Mouse (Mus musculus) cerebellum, adult 2 months (tissue): ENCODE measurements around the gene BC051142. TPM values are rescaled to one million over a fixed set of nuclear protein-coding genes. Genes with fewer than 3 reads are reported as not detected.
A peak's percentile ranks its signal among the peaks of the same experiment; 100 is the strongest.

Source experiments
- DNase-seq, 2 experiments: peaks; one replicate each; pipeline ENCODE4 v3.0.0; 2021
- H3K27ac ChIP-seq: fragments of 200-500 bp; 2 replicates; pipeline ENCODE4 v1.5.1; 2012; ENCODE audit warnings: low read length, control low read depth, inconsistent platforms; ENCODE audit not compliant: insufficient read depth
- H3K27me3 ChIP-seq: fragments of 200-500 bp; 2 replicates; pipeline ENCODE4 v1.6.1; 2012; ENCODE audit warnings: inconsistent platforms, mild to moderate bottlenecking, low read length, moderate library complexity; ENCODE audit not compliant: control insufficient read depth, insufficient read depth
- H3K4me1 ChIP-seq: fragments of 200-500 bp; 2 replicates; pipeline ENCODE4 v1.6.1; 2011; ENCODE audit warnings: low read length; ENCODE audit not compliant: control insufficient read depth, insufficient read depth
- H3K4me3 ChIP-seq: fragments of 200-500 bp; replicated peaks from 2 replicates; pipeline ENCODE3; 2011; ENCODE audit warnings: mild to moderate bottlenecking, low read depth, low read length, control low read depth; ENCODE audit not compliant: insufficient read depth
- CTCF ChIP-seq: fragments of 200-500 bp; IDR thresholded peaks from 2 replicates; pipeline ENCODE4 v1.5.1; 2011; ENCODE audit warnings: low read depth, mild to moderate bottlenecking, control low read depth, low read length, moderate library complexity, borderline replicate concordance; ENCODE audit not compliant: insufficient read depth
- POLR2A ChIP-seq: fragments of 200-500 bp; IDR thresholded peaks from 2 replicates; pipeline ENCODE4 v1.6.1; 2011; ENCODE audit warnings: low read length, control low read depth, borderline replicate concordance; ENCODE audit not compliant: insufficient read depth
- WGBS: fragments of 180-500 bp; shearing (Covaris S2); methylation state at CpG from one replicate; pipeline ENCODE4 v1.1.7; 2018; 5-methylcytosine and 5-hydroxymethylcytosine counted together
- polyA plus RNA-seq: library from polyadenylated mRNA; depleted of rRNA; stranded (reverse); fragments of >200 nt; gene quantifications from 2 replicates; pipeline ENCODE4 v1.2.3, GENCODE M21; 2012

BC051142 gene
- polyA plus RNA-seq, 1 experiment, result 6.5 TPM

GRCm38 (mm10) chr17:34370563-34370962 is 28.1 kb upstream of the BC051142 start:
- no peak for DNase-seq
- 86% methylated on average over 4 of the region's 4 CpGs for WGBS
- Histone ChIP-seq H3K27me3 (no peaks in the 10 kb centered on the region), H3K4me3 (no peak overlapping the region), H3K4me1 (no peaks in the 10 kb centered on the region), H3K27ac (no peak overlapping the region)
- TF ChIP-seq POLR2A, result no peak
- no peak for TF ChIP-seq CTCF

- Histone ChIP-seq H3K4me1 (no peaks in the 10 kb centered on the region), H3K4me3 (no peak overlapping the region), H3K27me3 (no peaks in the 10 kb centered on the region), H3K27ac (no peak overlapping the region)
- DNase-seq, result no peak
- WGBS, result 83% methylated on average over 6 of the region's 6 CpGs
- TF ChIP-seq POLR2A, result no peak
- TF ChIP-seq CTCF, result no peak
Measured at GRCm38 (mm10) chr17:34373055-34373709, 25.4 kb upstream of the BC051142 start.

GRCm38 (mm10) chr17:34376847-34377246 is 21.8 kb upstream of the BC051142 start, which contains the start of gene Btnl1:
Btnl1 (plus strand) TSS chr17:34377132.
- 76% methylated on average over 2 of the region's 2 CpGs for WGBS
- no peak within 1 kb of the TSS for H3K4me3 ChIP-seq
- no peak within 1 kb of the TSS for H3K27ac ChIP-seq
- no peaks in the 10 kb centered on the region for H3K4me1 ChIP-seq
- no peak for DNase-seq
- no peak for TF ChIP-seq CTCF
- TF ChIP-seq POLR2A, result no peak
- H3K27me3 ChIP-seq, result no peaks in the 10 kb centered on the region

GRCm38 (mm10) chr17:34377450-34378209 is 21.0 kb upstream of the BC051142 start:
- H3K27me3 ChIP-seq, result no peaks in the 10 kb centered on the region
- 48% methylated on average over 6 of the region's 6 CpGs for WGBS
- H3K4me1 ChIP-seq, result no peaks in the 10 kb centered on the region
- DNase-seq, result no peak
- TF ChIP-seq CTCF (no peak), POLR2A (no peak)
- H3K4me3 ChIP-seq, result no peak overlapping the region
- no peak overlapping the region for H3K27ac ChIP-seq

DNA sequence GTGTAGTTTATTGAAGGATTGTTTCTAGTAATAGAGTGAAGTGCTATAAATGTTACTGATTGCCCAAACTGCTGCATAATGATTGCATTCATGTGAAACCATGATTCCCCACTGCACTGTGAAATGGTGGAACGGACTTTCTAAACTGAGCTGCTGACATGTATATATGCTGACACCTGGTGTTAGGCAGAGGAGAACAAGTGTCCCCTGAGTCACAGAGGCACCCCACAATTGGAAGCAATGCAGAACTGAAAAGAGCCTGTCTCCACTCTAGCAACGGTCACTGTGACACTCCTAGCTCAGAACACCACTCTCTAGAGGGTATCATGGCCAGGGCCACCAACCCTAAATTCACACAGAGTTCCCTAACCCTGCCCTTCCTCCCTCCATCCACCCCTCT is 19.9 kb upstream of the BC051142 start:
- H3K4me1 ChIP-seq, result no peaks in the 10 kb centered on the region
- H3K4me3 ChIP-seq, result no peak overlapping the region
- H3K27ac ChIP-seq, result no peak overlapping the region
- TF ChIP-seq POLR2A (no peak), CTCF (no peak)
- no peaks in the 10 kb centered on the region for H3K27me3 ChIP-seq
- DNase-seq, result no peak
- 55% methylated on average over 2 of the region's 2 CpGs for WGBS

GRCm38 (mm10) chr17:34379451-34379850 is 19.2 kb upstream of the BC051142 start:
- 14% methylated on average over 7 of the region's 7 CpGs for WGBS
- no peak for DNase-seq
- no peak overlapping the region for H3K4me3 ChIP-seq
- no peak for TF ChIP-seq POLR2A
- TF ChIP-seq CTCF, result no peak
- H3K27me3 ChIP-seq, result no peaks in the 10 kb centered on the region
- H3K4me1 ChIP-seq, result no peaks in the 10 kb centered on the region; the same call in 1 of the 2 replicates
- no peak overlapping the region for H3K27ac ChIP-seq

GRCm38 (mm10) chr17:34381876-34382275 is 16.7 kb upstream of the BC051142 start:
- no peak for DNase-seq
- 78% methylated on average over 11 of the region's 11 CpGs for WGBS
- Histone ChIP-seq H3K27ac (no peak overlapping the region), H3K4me1 (no peaks in the 10 kb centered on the region; the same call in 1 of the 2 replicates), H3K27me3 (no peaks in the 10 kb centered on the region), H3K4me3 (no peak overlapping the region)
- TF ChIP-seq CTCF, result no peak
- TF ChIP-seq POLR2A, result no peak

DNA sequence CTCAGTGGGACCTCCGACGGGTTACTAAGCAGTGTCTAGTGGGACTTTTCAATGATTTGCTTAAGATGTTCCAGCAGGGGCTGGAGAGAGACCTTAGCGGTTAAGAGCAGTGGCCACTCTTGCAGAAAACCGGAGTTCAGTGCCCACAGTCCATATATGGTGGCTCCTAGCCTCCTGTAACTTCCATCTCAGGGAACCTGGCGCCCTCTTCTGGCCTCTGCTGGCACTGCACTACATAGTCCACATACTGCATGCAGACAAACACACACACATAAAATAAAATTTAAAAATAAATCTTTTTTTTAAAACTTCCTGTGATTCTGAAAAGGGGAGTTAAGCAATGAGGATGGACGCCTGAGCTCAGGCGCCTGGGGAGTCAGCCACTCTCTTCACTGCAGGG is 15.4 kb upstream of the BC051142 start:
- H3K27ac ChIP-seq, result no peak overlapping the region
- DNase-seq, result no peak
- TF ChIP-seq POLR2A (no peak), CTCF (peak; percentile 11; the same call in 1 of the 2 replicates)
- H3K27me3 ChIP-seq, result no peaks in the 10 kb centered on the region
- no peak overlapping the region for H3K4me3 ChIP-seq
- H3K4me1 ChIP-seq, result no peaks in the 10 kb centered on the region; the same call in 1 of the 2 replicates
- WGBS, result 74% methylated on average over 7 of the region's 7 CpGs
